Comparison of ENCODE assay signal across 8 mouse cellular contexts in genomic region chr7:28780067-28780658, GRCm38 (mm10). TPM values are rescaled to one million over a fixed set of nuclear protein-coding genes. Genes with fewer than 3 reads are reported as not detected.
DNase-seq lines count a peak whose midpoint lies in the region; ATAC-seq lines count a peak whose summit lies in the region.

No protein-coding gene starts in this region.

- peak; percentile 86 to 96 for DNase-seq in adrenal gland, adult (ENCODE audit: inconsistent age in 2 of 2, low spot score in 1 of 2)
- DNase-seq in gastrocnemius, adult 8-10 months (ENCODE audit: low spot score in 2 of 2), result peak; percentile 83 to 89
- peak; percentile 69 to 94 for DNase-seq in left cerebral cortex, adult 9 months (ENCODE audit: low spot score in 2 of 2)
- peak; percentile 91 for DNase-seq in right cerebral cortex, postnatal 14 days
- peak; percentile 86 for DNase-seq in urinary bladder, postnatal 25 days (ENCODE audit: low spot score)

- peak overlapping the region; percentile 57 for H3K4me3 ChIP-seq in megakaryocyte, embryonic 14.5 days (replicated peaks)

- H3K9me3 ChIP-seq in megakaryocyte, embryonic 14.5 days, result no peaks in the 10 kb centered on the region

- ATAC-seq in common myeloid progenitor, adult 5-6 weeks (replicated peaks; ENCODE audit: low read depth, poor library complexity, severe bottlenecking), result peak; percentile 63
- peak; percentile 24 for ATAC-seq in inflammation-experienced regulatory T-cells, adult 6 months

- peaks cover 62% of the 10 kb centered on the region for H3K4me1 ChIP-seq in megakaryocyte, embryonic 14.5 days

- H3K36me3 ChIP-seq in megakaryocyte, embryonic 14.5 days (replicated peaks; ENCODE audit: low read length), result peaks cover 76% of the 10 kb centered on the region

- H3K27me3 ChIP-seq in megakaryocyte, embryonic 14.5 days (replicated peaks), result no peaks in the 10 kb centered on the region

RNA-seq across cellular contexts. Expression of gene Rinl, which starts 8.6 kb away (rescaled TPM):
- total RNA-seq in common myeloid progenitor, adult 5-6 weeks (2017), result 23.4 and 35.6 TPM in 2 replicates
- total RNA-seq in gastrocnemius, adult 8-10 months (2022), result under 1 TPM in 3 of 4 experiments, not detected in 1; 0.27 to 0.70 (median 0.56) TPM
- polyA plus RNA-seq in inflammation-experienced regulatory T-cells, adult 6 months (2017; shearing (Covaris generic)), result 100 to 1,000 TPM; 216 to 294 (median 288) TPM
- polyA plus RNA-seq in megakaryocyte, embryonic 14.5 days (2012; ENCODE audit: insufficient read depth, low replicate concordance), result 30.8 and 66.7 TPM in 2 replicates

RNA-seq across cellular contexts. Expression of gene Nfkbib, which starts 12.9 kb away (rescaled TPM):
- 11.3 and 11.6 TPM in 2 replicates for total RNA-seq in common myeloid progenitor, adult 5-6 weeks (2017)
- total RNA-seq in gastrocnemius, adult 8-10 months (2022), result 10 to 100 TPM; 28.5 to 34.2 (median 31.2) TPM
- polyA plus RNA-seq in inflammation-experienced regulatory T-cells, adult 6 months (2017; shearing (Covaris generic)), result 10 to 100 TPM; 46.0 to 72.8 (median 53.3) TPM
- polyA plus RNA-seq in megakaryocyte, embryonic 14.5 days (2012; ENCODE audit: insufficient read depth, low replicate concordance), result 239 and 363 TPM in 2 replicates

RNA-seq across cellular contexts. Expression of gene Sirt2, which starts 13.6 kb away (rescaled TPM):
- total RNA-seq in common myeloid progenitor, adult 5-6 weeks (2017), result 24.5 and 24.9 TPM in 2 replicates
- 100 to 1,000 TPM in 1 of 4 experiments, 10 to 100 TPM in 3; 94.9 to 105 (median 96.4) TPM for total RNA-seq in gastrocnemius, adult 8-10 months (2022)
- polyA plus RNA-seq in inflammation-experienced regulatory T-cells, adult 6 months (2017; shearing (Covaris generic)), result 100 to 1,000 TPM in 1 of 3 experiments, 10 to 100 TPM in 2; 65.3 to 134 (median 90.9) TPM
- 230 and 254 TPM in 2 replicates for polyA plus RNA-seq in megakaryocyte, embryonic 14.5 days (2012; ENCODE audit: insufficient read depth, low replicate concordance)

RNA-seq across cellular contexts. Expression of gene Ccer2, which starts 24.2 kb away (rescaled TPM):
- not detected in 2 replicates for total RNA-seq in common myeloid progenitor, adult 5-6 weeks (2017)
- total RNA-seq in gastrocnemius, adult 8-10 months (2022), result not detected
- polyA plus RNA-seq in inflammation-experienced regulatory T-cells, adult 6 months (2017; shearing (Covaris generic)), result not detected
- polyA plus RNA-seq in megakaryocyte, embryonic 14.5 days (2012; ENCODE audit: insufficient read depth, low replicate concordance), result not detected in 2 replicates

RNA-seq across cellular contexts. Expression of gene Hnrnpl, which starts 28.2 kb away (rescaled TPM):
- 340 and 385 TPM in 2 replicates for total RNA-seq in common myeloid progenitor, adult 5-6 weeks (2017)
- total RNA-seq in gastrocnemius, adult 8-10 months (2022), result 100 to 1,000 TPM; 105 to 116 (median 109) TPM
- polyA plus RNA-seq in inflammation-experienced regulatory T-cells, adult 6 months (2017; shearing (Covaris generic)), result 100 to 1,000 TPM; 171 to 386 (median 383) TPM
- polyA plus RNA-seq in megakaryocyte, embryonic 14.5 days (2012; ENCODE audit: insufficient read depth, low replicate concordance), result 226 and 241 TPM in 2 replicates

Comparison
In these comparisons a context has a peak if more than half of its experiments do, and no peak if none do; other contexts are left out.
1. Peak in every context shown above with its lines: DNase-seq, ATAC-seq and H3K4me3 ChIP-seq.
2. RNA of gene Rinl, which starts 8.6 kb away (total RNA-seq): 23.4 to 35.6 TPM in common myeloid progenitor, adult 5-6 weeks; 0.27 to 0.70 TPM in gastrocnemius, adult 8-10 months; every median in the first group is over 10 times any median in the second.